Mouse (Mus musculus) heart, embryonic 12.5 days (tissue): Measurements from ENCODE around the gene Fam174b. TPM values are rescaled to one million over a fixed set of nuclear protein-coding genes. Genes with fewer than 3 reads are reported as not detected.
A peak's percentile ranks its signal among the peaks of the same experiment; 100 is the strongest.

Source experiments
- ATAC-seq: fragments of 200-750 bp; cut with Nextera tagmentation; 2 replicates; pipeline ENCODE4 v1.8.0; 2017; ENCODE audit warnings: moderate TSS enrichment, moderate library complexity; ENCODE audit not compliant: insufficient number of reproducible peaks, low FRiP score
- H3K27ac ChIP-seq: fragments of 300-500 bp; sonication (generic); 2 replicates; pipeline ENCODE4 v1.5.1; 2016; ENCODE audit warnings: mild to moderate bottlenecking, moderate library complexity; ENCODE audit not compliant: poor library complexity, severe bottlenecking
- H3K27me3 ChIP-seq: fragments of 300-500 bp; sonication (generic); replicated peaks from 2 replicates; pipeline ENCODE4 v1.6.1; 2016; ENCODE audit warnings: mild to moderate bottlenecking, moderate library complexity
- H3K36me3 ChIP-seq: fragments of 300-500 bp; sonication (generic); 2 replicates; pipeline ENCODE4 v1.6.1; 2016; ENCODE audit warnings: mild to moderate bottlenecking, moderate library complexity
- H3K4me1 ChIP-seq: fragments of 300-500 bp; sonication (generic); replicated peaks from 2 replicates; pipeline ENCODE4 v1.6.1; 2016; ENCODE audit warnings: mild to moderate bottlenecking
- H3K4me2 ChIP-seq: fragments of 300-500 bp; sonication (generic); 2 replicates; pipeline ENCODE4 v1.6.1; 2016; ENCODE audit warnings: mild to moderate bottlenecking, moderate library complexity
- H3K4me3 ChIP-seq: fragments of 300-500 bp; sonication (generic); 2 replicates; pipeline ENCODE4 v1.5.1; 2016; ENCODE audit warnings: mild to moderate bottlenecking
- H3K9ac ChIP-seq: fragments of 300-500 bp; sonication (generic); 2 replicates; pipeline ENCODE4 v1.6.1; 2016; ENCODE audit warnings: mild to moderate bottlenecking, moderate library complexity
- H3K9me3 ChIP-seq: fragments of 300-500 bp; sonication (generic); replicated peaks from 2 replicates; pipeline ENCODE4 v1.6.1; 2016; ENCODE audit warnings: mild to moderate bottlenecking, moderate library complexity
- WGBS: fragments of 180-500 bp; shearing (Covaris S2); methylation state at CpG from one replicate; pipeline ENCODE4 v1.1.7; 2016; 5-methylcytosine and 5-hydroxymethylcytosine counted together
- polyA plus RNA-seq: library from polyadenylated mRNA; unstranded; fragments of >200 nt; fragmentation: Nextera tagmentation; extraction: Ambion mirVana; gene quantifications from 2 replicates; pipeline ENCODE4 v1.2.1, GENCODE M21; 2016

Fam174b gene
- polyA plus RNA-seq: 46.8 and 51.4 TPM in 2 replicates

DNA sequence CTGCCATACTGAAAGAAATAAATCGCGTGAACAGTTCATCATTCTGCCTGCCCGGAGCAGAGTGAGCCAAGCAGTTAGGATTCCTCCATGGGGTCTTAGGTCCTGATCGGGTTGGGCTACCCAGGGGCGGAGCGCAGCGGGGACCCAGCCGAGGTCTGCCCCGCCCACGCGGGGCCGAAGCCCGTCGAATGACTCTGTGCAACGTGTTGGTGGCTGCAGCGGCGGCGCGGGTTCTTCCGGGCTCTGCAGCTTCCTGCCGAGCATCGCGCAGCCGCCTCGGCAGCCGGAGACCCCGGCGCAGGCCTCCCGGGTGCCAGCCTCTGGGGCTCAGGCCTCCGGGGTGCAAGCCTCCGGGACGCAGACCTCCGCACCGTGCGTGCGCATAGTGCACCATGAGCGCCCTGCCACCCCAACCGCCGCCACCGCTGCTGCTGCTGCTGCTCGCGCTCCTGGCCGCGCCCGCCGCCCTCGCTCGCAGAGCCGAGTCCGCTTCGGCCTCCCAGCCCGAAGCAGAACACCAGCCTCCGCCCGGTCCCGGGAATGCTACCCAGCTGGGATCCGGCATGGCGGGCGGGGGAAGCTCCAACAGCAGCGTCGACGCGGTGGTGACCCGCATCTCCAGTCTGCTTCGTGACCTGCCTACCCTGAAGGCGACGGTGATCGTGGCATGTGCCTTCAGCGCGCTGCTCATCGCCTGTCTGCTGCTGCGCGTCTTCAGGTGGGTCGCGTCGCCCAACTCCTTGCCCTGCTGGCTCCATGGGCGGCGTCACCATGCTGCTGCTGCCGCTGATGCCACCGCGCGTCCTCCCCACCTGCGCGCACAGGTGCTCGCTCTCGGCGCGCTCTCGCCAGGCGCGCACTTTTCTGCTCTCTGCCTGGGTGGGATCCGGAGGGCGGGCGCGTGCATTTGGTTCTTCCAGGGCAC lies at the start of gene Fam174b:
Fam174b (plus strand) TSS at position 192 of the 925 bp plus-strand sequence.
- 1% methylated on average over 94 of the region's 94 CpGs for WGBS
- peak; percentile 72 for ATAC-seq
- peaks cover 37% of the 10 kb centered on the region for H3K27me3 ChIP-seq

DNA sequence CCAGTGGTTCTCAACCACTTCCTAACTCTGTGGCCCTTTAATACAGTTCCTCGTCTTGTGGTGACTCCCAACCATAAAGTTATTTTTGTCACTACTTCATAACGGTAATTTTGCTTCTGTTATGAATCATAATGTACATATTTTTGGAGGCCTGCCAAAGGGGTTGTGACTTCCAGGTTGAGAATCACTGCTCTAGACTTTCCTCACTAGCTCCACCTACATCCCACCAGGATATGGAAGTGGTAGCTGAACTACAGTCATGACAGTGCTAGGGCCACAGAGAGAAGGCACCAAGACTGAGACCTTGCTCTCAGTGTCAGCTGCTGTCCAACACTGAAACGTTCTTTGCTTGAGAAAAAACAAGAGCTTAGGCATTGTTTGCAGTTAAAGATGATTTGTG lies 43.0 kb upstream of the Fam174b start:
- no peak for ATAC-seq
- 61% methylated on average over 3 of the region's 3 CpGs for WGBS
- H3K9me3 ChIP-seq: no peaks in the 10 kb centered on the region

More for the DNA sequence above, at the start of gene Fam174b:
- H3K4me1 ChIP-seq: peaks cover 31% of the 10 kb centered on the region
- peak within 1 kb of the TSS; percentile 73 for H3K9ac ChIP-seq
- H3K9me3 ChIP-seq: 0 out of 2 replicates have a peak, but pooled peaks cover 4% of the 10 kb centered on the region
- H3K4me3 ChIP-seq: peak within 1 kb of the TSS; percentile 63
- no peak within 1 kb of the TSS for H3K27ac ChIP-seq
- no peaks in the 10 kb centered on the region for H3K36me3 ChIP-seq
- peak within 1 kb of the TSS; percentile 100 for H3K4me2 ChIP-seq

DNA sequence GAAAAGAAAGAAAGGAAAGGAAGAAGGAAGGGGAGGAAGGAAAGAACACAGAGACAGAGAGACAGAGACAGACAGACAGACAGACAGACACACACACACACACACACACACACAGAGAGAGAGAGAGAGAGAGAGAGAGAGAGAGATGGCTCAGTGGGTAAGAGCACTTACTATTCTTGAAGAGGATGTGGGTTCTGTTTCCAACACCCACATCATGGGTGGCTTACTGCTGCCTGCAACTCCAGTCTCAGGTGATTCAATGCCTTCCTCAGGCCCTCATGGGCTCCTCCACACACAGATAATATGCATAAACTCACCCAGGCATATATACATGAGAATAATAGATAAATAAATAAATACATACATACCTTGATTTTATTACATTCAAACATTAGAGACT lies 35.8 kb upstream of the Fam174b start:
- no peak for ATAC-seq
- Histone ChIP-seq H3K27ac (no peak overlapping the region), H3K4me1 (no peaks in the 10 kb centered on the region), H3K9ac (no peak overlapping the region), H3K4me3 (no peak overlapping the region), H3K4me2 (no peak overlapping the region), H3K9me3 (no peaks in the 10 kb centered on the region), H3K27me3 (peaks cover 3% of the 10 kb centered on the region; the same call in 1 of the 2 replicates), H3K36me3 (no peaks in the 10 kb centered on the region)

More for the DNA sequence above, 43.0 kb upstream of the Fam174b start:
- Histone ChIP-seq H3K27ac (no peak overlapping the region), H3K36me3 (no peaks in the 10 kb centered on the region), H3K27me3 (no peaks in the 10 kb centered on the region), H3K4me1 (no peaks in the 10 kb centered on the region), H3K9ac (no peak overlapping the region), H3K4me3 (no peak overlapping the region), H3K4me2 (no peak overlapping the region)

- H3K4me1 ChIP-seq: peaks cover 10% of the 10 kb centered on the region; the same call in 1 of the 2 replicates
- no peak overlapping the region for H3K4me2 ChIP-seq
- H3K4me3 ChIP-seq: no peak overlapping the region
- no peaks in the 10 kb centered on the region for H3K27me3 ChIP-seq
- no peak overlapping the region for H3K9ac ChIP-seq
- no peak for ATAC-seq
- H3K9me3 ChIP-seq: no peaks in the 10 kb centered on the region
- H3K36me3 ChIP-seq: no peaks in the 10 kb centered on the region
- H3K27ac ChIP-seq: no peak overlapping the region
- WGBS: 87% methylated on average over 8 of the region's 8 CpGs
Observed at GRCm38 (mm10) chr7:73713506-73713905, 26.6 kb upstream of the Fam174b start.

- H3K9ac ChIP-seq: no peak overlapping the region
- no peak overlapping the region for H3K4me2 ChIP-seq
- no peaks in the 10 kb centered on the region for H3K27me3 ChIP-seq
- H3K9me3 ChIP-seq: no peaks in the 10 kb centered on the region
- 58% methylated on average over 15 of the region's 15 CpGs for WGBS
- no peak overlapping the region for H3K4me3 ChIP-seq
- H3K4me1 ChIP-seq: peaks cover 14% of the 10 kb centered on the region; the same call in 1 of the 2 replicates
- H3K36me3 ChIP-seq: no peaks in the 10 kb centered on the region
- H3K27ac ChIP-seq: no peak overlapping the region
- no peak for ATAC-seq
Observed at GRCm38 (mm10) chr7:73715928-73716749, 24.0 kb upstream of the Fam174b start.

DNA sequence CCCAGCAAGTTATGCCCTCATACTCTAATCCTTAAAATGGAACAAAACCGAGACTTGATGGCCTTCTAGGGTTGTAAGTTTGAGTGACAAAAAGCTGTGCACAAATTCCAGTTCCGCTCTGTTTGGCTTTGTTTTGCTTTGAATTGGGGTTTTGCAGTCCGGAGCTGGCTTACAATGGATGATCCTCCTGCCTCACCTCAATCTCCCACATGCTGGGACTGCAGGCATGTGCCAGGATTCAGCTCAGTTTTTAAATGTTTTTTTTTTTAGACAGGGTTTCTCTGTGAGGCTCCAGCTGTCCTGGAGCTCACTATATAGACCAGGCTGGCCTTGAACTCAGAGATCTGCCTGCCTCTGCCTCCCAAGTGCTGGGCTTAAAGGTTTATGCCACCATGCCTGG lies 23.3 kb upstream of the Fam174b start:
- 82% methylated on average over 3 of the region's 3 CpGs for WGBS
- no peak for ATAC-seq
- no peaks in the 10 kb centered on the region for H3K36me3 ChIP-seq

DNA sequence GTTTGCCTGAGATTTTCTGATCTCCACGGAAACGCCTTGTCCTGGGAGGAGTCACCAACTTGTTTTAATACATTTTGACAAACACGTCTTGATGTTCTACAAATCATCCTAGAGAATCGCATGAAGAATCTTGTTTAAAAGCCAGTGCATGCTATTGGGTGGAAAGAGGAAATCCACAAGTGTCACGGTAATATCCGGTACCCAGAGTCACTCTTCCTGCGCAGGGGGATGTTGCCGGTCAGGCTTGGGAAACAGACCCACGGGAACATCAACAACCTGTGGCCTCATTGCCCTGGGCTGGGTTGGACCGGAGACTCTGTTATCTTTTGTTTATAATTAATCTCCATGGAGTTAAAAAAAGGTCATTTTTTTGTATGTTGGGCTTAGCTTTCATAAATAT lies 22.1 kb upstream of the Fam174b start:
- no peak overlapping the region for H3K9ac ChIP-seq
- WGBS: 60% methylated on average over 10 of the region's 10 CpGs
- ATAC-seq: no peak
- H3K4me1 ChIP-seq: peaks cover 14% of the 10 kb centered on the region; the same call in 1 of the 2 replicates
- peaks cover 14% of the 10 kb centered on the region for H3K27me3 ChIP-seq
- no peak overlapping the region for H3K27ac ChIP-seq
- no peaks in the 10 kb centered on the region for H3K9me3 ChIP-seq
- no peak overlapping the region for H3K4me2 ChIP-seq
- no peaks in the 10 kb centered on the region for H3K36me3 ChIP-seq
- no peak overlapping the region for H3K4me3 ChIP-seq

More for the DNA sequence above, 23.3 kb upstream of the Fam174b start:
- Histone ChIP-seq H3K9me3 (no peaks in the 10 kb centered on the region), H3K4me3 (no peak overlapping the region), H3K9ac (no peak overlapping the region), H3K4me2 (no peak overlapping the region), H3K27ac (no peak overlapping the region), H3K4me1 (peaks cover 14% of the 10 kb centered on the region; the same call in 1 of the 2 replicates), H3K27me3 (peaks cover 4% of the 10 kb centered on the region; the same call in 1 of the 2 replicates)

- H3K4me2 ChIP-seq: no peak overlapping the region
- H3K9ac ChIP-seq: no peak overlapping the region
- no peak for ATAC-seq
- H3K4me3 ChIP-seq: no peak overlapping the region
- no peaks in the 10 kb centered on the region for H3K36me3 ChIP-seq
- H3K27ac ChIP-seq: no peak overlapping the region
- no peaks in the 10 kb centered on the region for H3K9me3 ChIP-seq
- WGBS: 40% methylated on average over 5 of the region's 5 CpGs
- H3K4me1 ChIP-seq: peaks cover 14% of the 10 kb centered on the region; the same call in 1 of the 2 replicates
- H3K27me3 ChIP-seq: peaks cover 15% of the 10 kb centered on the region
Observed at GRCm38 (mm10) chr7:73718497-73719007, 21.6 kb upstream of the Fam174b start.

DNA sequence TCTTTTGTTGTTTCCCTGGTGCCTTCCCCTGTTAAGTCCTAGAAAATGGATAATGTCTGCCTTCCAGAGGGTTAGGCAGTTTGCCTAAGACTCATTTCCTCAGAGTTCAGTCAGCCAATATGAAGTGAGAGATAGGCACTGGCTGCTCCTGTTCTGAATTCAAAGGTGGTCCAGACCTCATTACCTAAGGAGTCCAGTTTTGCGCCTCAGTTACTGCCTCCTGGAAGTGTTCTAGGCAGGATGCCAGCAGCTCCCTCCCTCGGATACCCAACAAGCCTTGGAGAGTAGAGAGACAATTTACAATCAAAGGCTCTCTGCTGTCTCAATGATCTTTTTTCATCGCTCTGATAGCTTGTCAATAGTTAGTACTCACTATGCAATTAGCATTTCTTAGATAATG lies 19.1 kb upstream of the Fam174b start:
- no peaks in the 10 kb centered on the region for H3K36me3 ChIP-seq
- no peak overlapping the region for H3K4me3 ChIP-seq
- no peak overlapping the region for H3K4me2 ChIP-seq
- H3K9ac ChIP-seq: no peak overlapping the region
- WGBS: 59% methylated on average over 3 of the region's 3 CpGs
- no peak for ATAC-seq
- H3K27ac ChIP-seq: no peak overlapping the region
- peaks cover 15% of the 10 kb centered on the region for H3K27me3 ChIP-seq
- H3K4me1 ChIP-seq: peaks cover 13% of the 10 kb centered on the region; the same call in 1 of the 2 replicates
- H3K9me3 ChIP-seq: no peaks in the 10 kb centered on the region

DNA sequence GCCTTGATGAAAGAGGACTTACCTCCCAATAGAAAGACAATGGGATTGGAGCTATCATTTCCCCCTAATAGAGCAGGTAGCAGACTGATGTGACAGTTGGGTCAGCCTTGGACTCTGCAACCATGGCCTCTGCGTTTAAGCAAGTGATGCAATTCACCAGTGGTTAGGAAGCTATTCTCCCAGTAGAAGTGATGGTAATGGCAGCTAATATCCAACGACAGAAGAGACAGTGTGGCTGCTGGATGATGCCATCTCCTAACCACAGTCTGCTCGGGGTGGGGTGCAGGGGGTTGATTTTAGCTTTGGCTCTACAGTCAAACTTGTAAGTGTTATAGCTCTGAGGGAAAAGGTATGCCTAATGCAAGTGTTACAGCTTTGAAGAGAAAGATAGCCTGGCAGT lies 18.3 kb upstream of the Fam174b start:
- H3K9me3 ChIP-seq: no peaks in the 10 kb centered on the region
- peaks cover 9% of the 10 kb centered on the region; the same call in 1 of the 2 replicates for H3K4me1 ChIP-seq
- WGBS: 75% methylated on average over 3 of the region's 3 CpGs
- ATAC-seq: no peak
- no peak overlapping the region for H3K4me2 ChIP-seq
- no peak overlapping the region for H3K27ac ChIP-seq
- H3K4me3 ChIP-seq: no peak overlapping the region
- peaks cover 15% of the 10 kb centered on the region for H3K27me3 ChIP-seq
- no peak overlapping the region for H3K9ac ChIP-seq
- H3K36me3 ChIP-seq: no peaks in the 10 kb centered on the region
